Mouse (Mus musculus) CH12.LX (cell line): ENCODE data around the gene Irx4. TPM values are rescaled to one million over a fixed set of nuclear protein-coding genes. Genes with fewer than 3 reads are reported as not detected.

ENCODE experiments used
- DNase-seq: peaks from one replicate; pipeline ENCODE4 v3.0.0-alpha.2; 2013; ENCODE audit errors: extremely low read depth
- H3K27ac ChIP-seq: 2 replicates; pipeline ENCODE4 v1.5.1; 2012; ENCODE audit warnings: low read depth, mild to moderate bottlenecking, control low read depth, moderate library complexity; ENCODE audit not compliant: insufficient read depth
- H3K27me3 ChIP-seq: replicated peaks from 2 replicates; pipeline ENCODE3; 2012; ENCODE audit warnings: inconsistent platforms
- H3K36me3 ChIP-seq, 2 experiments: replicated peaks in 1 of 2; 2 replicates each; pipeline versions ENCODE3 to v1.6.1; 2012; ENCODE audit warnings: inconsistent platforms in 1 of 2, low read length in 1 of 2, mild to moderate bottlenecking in 1 of 2, mixed read lengths in 1 of 2, moderate library complexity in 1 of 2; ENCODE audit not compliant: control insufficient read depth in 1 of 2, insufficient read depth in 1 of 2
- H3K4me1 ChIP-seq, 2 experiments: 2 replicates each; pipeline ENCODE4 v1.6.1; 2012; ENCODE audit warnings: inconsistent platforms in 1 of 2, moderate library complexity in 1 of 2; ENCODE audit not compliant: insufficient read depth in 2 of 2, control insufficient read depth in 1 of 2
- H3K4me2 ChIP-seq: 2 replicates; pipeline ENCODE4 v1.6.1; 2012; ENCODE audit warnings: low read depth, mild to moderate bottlenecking, control low read depth; ENCODE audit not compliant: poor library complexity, insufficient read depth, severe bottlenecking
- H3K4me3 ChIP-seq, 3 experiments: fragments of 150-350 bp in 1 of 3; sonication (generic) in 1 of 3; replicated peaks in 1 of 3; 2 replicates each; pipeline versions ENCODE3 to v1.5.1; 2011 to 2012; ENCODE audit warnings: low read depth in 2 of 3, low read length in 2 of 3, mild to moderate bottlenecking in 2 of 3, moderate library complexity in 2 of 3, control low read depth in 1 of 3, improper control_type of control experiment in 1 of 3, inconsistent platforms in 1 of 3, mixed read lengths in 1 of 3; ENCODE audit not compliant: poor library complexity in 1 of 3
- H3K79me2 ChIP-seq: replicated peaks from 2 replicates; pipeline ENCODE4 v1.6.1; 2012; ENCODE audit warnings: mild to moderate bottlenecking, moderate library complexity; ENCODE audit not compliant: control insufficient read depth, poor library complexity, insufficient read depth, severe bottlenecking; ENCODE audit errors: extremely low read depth
- H3K9ac ChIP-seq: 2 replicates; pipeline ENCODE4 v1.6.1; 2012; ENCODE audit warnings: low read depth, mild to moderate bottlenecking, control low read depth, moderate library complexity; ENCODE audit not compliant: insufficient read depth
- H3K9me3 ChIP-seq: replicated peaks from 2 replicates; pipeline ENCODE3; 2012; ENCODE audit warnings: low read length, inconsistent platforms, mixed read lengths
- ELF1 ChIP-seq: IDR thresholded peaks from 2 replicates; pipeline ENCODE4 v1.6.1; 2014; ENCODE audit warnings: low read depth, mild to moderate bottlenecking, inconsistent platforms, low read length, improper control_type of control experiment
- GABPA ChIP-seq: IDR thresholded peaks from 2 replicates; pipeline ENCODE4 v1.6.1; 2012; ENCODE audit warnings: low read depth, low read length, improper control_type of control experiment, inconsistent platforms; ENCODE audit not compliant: insufficient replicate concordance
- HCFC1 ChIP-seq: IDR thresholded peaks from 2 replicates; pipeline ENCODE4 v1.6.1; 2012; ENCODE audit warnings: low read depth, mild to moderate bottlenecking, inconsistent platforms, low read length, improper control_type of control experiment
- JUND ChIP-seq: conservative IDR thresholded peaks from 2 replicates; pipeline ENCODE4 v1.6.1; 2011; ENCODE audit warnings: low read depth, low read length, improper control_type of control experiment
- MAFK ChIP-seq: IDR thresholded peaks from 2 replicates; pipeline ENCODE4 v1.6.1; 2011; ENCODE audit warnings: low read length, improper control_type of control experiment; ENCODE audit not compliant: insufficient replicate concordance
- MAX ChIP-seq: IDR thresholded peaks from 2 replicates; pipeline ENCODE4 v1.6.1; 2011; ENCODE audit warnings: low read length, improper control_type of control experiment
- MAZ ChIP-seq: IDR thresholded peaks from 2 replicates; pipeline ENCODE4 v1.6.1; 2012; ENCODE audit warnings: low read depth, mild to moderate bottlenecking, inconsistent platforms, low read length, improper control_type of control experiment, moderate library complexity
- MEF2A ChIP-seq: IDR thresholded peaks from 2 replicates; pipeline ENCODE4 v1.6.1; 2014; ENCODE audit warnings: low read depth, mild to moderate bottlenecking, inconsistent platforms, low read length, improper control_type of control experiment, borderline replicate concordance
- MXI1 ChIP-seq: IDR thresholded peaks from 2 replicates; pipeline ENCODE4 v1.6.1; 2011; ENCODE audit warnings: mild to moderate bottlenecking, low read depth, low read length, improper control_type of control experiment
- PAX5 ChIP-seq: IDR thresholded peaks from 2 replicates; pipeline ENCODE4 v1.6.1; 2012; ENCODE audit warnings: low read length, inconsistent platforms, mixed read lengths
- POLR2A ChIP-seq: IDR thresholded peaks from 2 replicates; pipeline ENCODE4 v1.6.1; 2011; ENCODE audit warnings: low read depth, mild to moderate bottlenecking, improper control_type of control experiment, low read length
- POLR2AphosphoS2 ChIP-seq: IDR thresholded peaks from 2 replicates; pipeline ENCODE4 v1.6.1; 2011; ENCODE audit warnings: low read depth, low read length, improper control_type of control experiment
- RCOR1 ChIP-seq: conservative IDR thresholded peaks from 2 replicates; pipeline ENCODE4 v1.6.1; 2012; ENCODE audit warnings: low read depth, mild to moderate bottlenecking, inconsistent platforms, low read length, improper control_type of control experiment
- TBP ChIP-seq: conservative IDR thresholded peaks from 2 replicates; pipeline ENCODE4 v1.6.1; 2011; ENCODE audit warnings: low read depth, low read length, improper control_type of control experiment
- ZNF384 ChIP-seq: IDR thresholded peaks from 2 replicates; pipeline ENCODE4 v1.6.1; 2012; ENCODE audit warnings: low read depth, low read length, improper control_type of control experiment, inconsistent platforms
- dilution Hi-C: fragments of 300-500 bp; cut with MboI; formaldehyde crosslinking; loops from 2 replicates; pipeline ENCODE4 v1.14.3; 2020; ENCODE audit warnings: low sequenced_read_pairs; ENCODE audit not compliant: extremely low pct_unique_long_range_greater_than_20kb, extremely low pct_ligation_motif_present
- in situ Hi-C: fragments of 300-500 bp; cut with MboI; formaldehyde crosslinking; loops from 3 replicates; pipeline ENCODE4 v1.14.3; 2019; ENCODE audit warnings: low sequenced_read_pairs, low pct_ligation_motif_present, low pct_unique_long_range_greater_than_20kb, mixed read lengths
- polyA plus RNA-seq: library from polyadenylated mRNA; unstranded; fragments of >175 nt; gene quantifications from 2 replicates; pipeline ENCODE4 v1.2.1, GENCODE M21; 2012; ENCODE audit warnings: low read depth; ENCODE audit not compliant: insufficient read length
- total RNA-seq, 2 experiments: library from RNA; depleted of rRNA; stranded (reverse); fragments of 300-350 nt in 1 of 2; fragments of >200 nt in 1 of 2; gene quantifications; 2 replicates each; pipeline ENCODE4 v1.2.3; 2012 to 2014

Gene Irx4
- total and polyA plus RNA-seq, 3 experiments, result not detected

- dilution Hi-C loops, result no loop called here
- Histone ChIP-seq H3K4me3 (no peak overlapping the region), H3K27ac (no peak overlapping the region), H3K4me2 (no peak overlapping the region), H3K36me3 (no peaks in the 10 kb centered on the region), H3K79me2 (no peaks in the 10 kb centered on the region), H3K9me3 (peaks cover 4% of the 10 kb centered on the region), H3K9ac (no peak overlapping the region), H3K4me1 (peaks cover 10 to 14% of the 10 kb centered on the region in 2 experiments; a peak in 3 of 4 replicates), H3K27me3 (peaks cover 33% of the 10 kb centered on the region)
- in situ Hi-C loops, result no loop called here
- TF ChIP-seq TBP (no peak), MAFK (no peak), MEF2A (no peak)
- DNase-seq, result no peak
Observed at GRCm38 (mm10) chr13:73264166-73264735, 4.0 kb downstream of the Irx4 start.

- dilution Hi-C loops (no loop called here), in situ Hi-C loops (no loop called here)
- Histone ChIP-seq H3K9me3 (peaks cover 4% of the 10 kb centered on the region), H3K27ac (no peak overlapping the region), H3K4me1 (peaks cover 10 to 20% of the 10 kb centered on the region in 2 experiments; a peak in 3 of 4 replicates), H3K36me3 (no peaks in the 10 kb centered on the region), H3K4me2 (no peak overlapping the region), H3K4me3 (no peak overlapping the region), H3K9ac (no peak overlapping the region), H3K79me2 (no peaks in the 10 kb centered on the region), H3K27me3 (peaks cover 38% of the 10 kb centered on the region)
- TF ChIP-seq MXI1, result no peak
- TF ChIP-seq MEF2A, result no peak
- TF ChIP-seq GABPA, result no peak
- TF ChIP-seq HCFC1, result no peak
- TF ChIP-seq POLR2AphosphoS2, result no peak
- no peak for TF ChIP-seq POLR2A
- TF ChIP-seq RCOR1, result no peak
- no peak for TF ChIP-seq MAFK
- TF ChIP-seq MAX, result no peak
- no peak for TF ChIP-seq ELF1
- TF ChIP-seq JUND, result no peak
- TF ChIP-seq PAX5, result no peak
- no peak for TF ChIP-seq MAZ
- no peak for TF ChIP-seq ZNF384
- no peak for DNase-seq
Observed at GRCm38 (mm10) chr13:73264831-73265230, 4.6 kb downstream of the Irx4 start.
